18 mouse cellular contexts compared by ENCODE assay signal in genomic region chr1:166313637-166314036, GRCm38 (mm10). TPM values are rescaled to one million over a fixed set of nuclear protein-coding genes. Genes with fewer than 3 reads are reported as not detected.
A peak's percentile ranks its signal among the peaks of the same experiment; 100 is the strongest.
DNase-seq lines count a peak whose midpoint lies in the region; ATAC-seq and TF ChIP-seq lines count a peak whose summit lies in the region.
"Had no signal": no experiment of that assay in that cellular context is flagged by ENCODE, and none has a peak within 500 bp of the region (broad histone marks: within the 10 kb centered on the region; RNA-seq: fewer than 3 reads in every experiment).

No protein-coding gene starts in this region.

- no peak overlapping the region for H3K4me2 ChIP-seq in embryonic facial prominence, embryonic 14.5 days (ENCODE audit: low read depth, low read length)
- H3K4me2 ChIP-seq: embryonic facial prominence, embryonic 13.5 days; hindbrain, embryonic 12.5 days; limb, embryonic 12.5 days; neural tube, embryonic 13.5 days had no signal

- H3K4me3 ChIP-seq in embryonic facial prominence, embryonic 14.5 days (ENCODE audit: low read depth, low read length): no peak overlapping the region
- no peak overlapping the region for H3K4me3 ChIP-seq in embryonic facial prominence, embryonic 10.5 days
- H3K4me3 ChIP-seq in cortical plate, adult 2 months (ENCODE audit: insufficient read depth, low read length): no peak overlapping the region
- H3K4me3 ChIP-seq: embryonic facial prominence, embryonic 13.5 days; forebrain, embryonic 10.5 days; hindbrain, embryonic 12.5 days; limb, embryonic 12.5 days; neural tube, embryonic 13.5 days had no signal

- DNase-seq in embryonic facial prominence, embryonic 14.5 days (ENCODE audit: low spot score): peak; percentile 14
- no peak for DNase-seq in embryonic facial prominence, embryonic 10.5 days (ENCODE audit: low spot score)
- peak; percentile 37 to 52 for DNase-seq in left cerebral cortex, postnatal 14 days (ENCODE audit: low spot score in 2 of 2)
- no peak for DNase-seq in left cerebral cortex, adult 11 months (ENCODE audit: low spot score)
- peak; percentile 95 for DNase-seq in brain, adult 2 months (ENCODE audit: low read depth, low spot score)
- no peak for DNase-seq in retina, postnatal 1 day
- DNase-seq: heart, adult 18-20 months; thymus, postnatal 36 days had no signal

- H3K27me3 ChIP-seq in embryonic facial prominence, embryonic 14.5 days (replicated peaks; ENCODE audit: control insufficient read depth, insufficient read depth, low read length): peaks cover 20% of the 10 kb centered on the region
- H3K27me3 ChIP-seq in embryonic facial prominence, embryonic 10.5 days (replicated peaks; ENCODE audit: low read depth, poor library complexity, severe bottlenecking): peaks cover 34% of the 10 kb centered on the region
- H3K27me3 ChIP-seq: neural tube, embryonic 13.5 days; Patski had no signal

- H3K27ac ChIP-seq in embryonic facial prominence, embryonic 14.5 days (replicated peaks; ENCODE audit: low read depth, low read length): no peak overlapping the region
- H3K27ac ChIP-seq in embryonic facial prominence, embryonic 10.5 days (replicated peaks): no peak overlapping the region
- peak overlapping the region; percentile 51 for H3K27ac ChIP-seq in cortical plate, adult 2 months (ENCODE audit: insufficient read depth, low read length)
- H3K27ac ChIP-seq: embryonic facial prominence, embryonic 13.5 days; forebrain, embryonic 10.5 days; hindbrain, embryonic 12.5 days; limb, embryonic 12.5 days; liver, embryonic 14.5 days; neural tube, embryonic 13.5 days had no signal

- no peaks in the 10 kb centered on the region for H3K36me3 ChIP-seq in embryonic facial prominence, embryonic 14.5 days (ENCODE audit: control insufficient read depth, insufficient read depth, low read length)
- H3K36me3 ChIP-seq in embryonic facial prominence, embryonic 10.5 days (replicated peaks): peaks cover 2% of the 10 kb centered on the region
- H3K36me3 ChIP-seq: embryonic facial prominence, embryonic 13.5 days; hindbrain, embryonic 12.5 days; limb, embryonic 12.5 days; neural tube, embryonic 13.5 days had no signal

- no peak for TF ChIP-seq POLR2A in cortical plate, adult 2 months (IDR thresholded peaks at IDR 0.05; ENCODE audit: extremely low read depth, insufficient read depth, low read length)

- peak; percentile 41; the same call in 1 of the 2 replicates for ATAC-seq in embryonic facial prominence, embryonic 14.5 days (ENCODE audit: low read depth)
- ATAC-seq: lung, postnatal 0 days; Patski had no signal

- no peak overlapping the region for H3K9ac ChIP-seq in embryonic facial prominence, embryonic 14.5 days (ENCODE audit: low read depth, low read length)
- H3K9ac ChIP-seq: embryonic facial prominence, embryonic 13.5 days; hindbrain, embryonic 12.5 days; limb, embryonic 12.5 days; liver, embryonic 14.5 days; neural tube, embryonic 13.5 days had no signal

- intact Hi-C loops in left cerebral cortex, postnatal 14 days (cut with DNase I): no loop called here

- H3K9me3 ChIP-seq in embryonic facial prominence, embryonic 14.5 days (ENCODE audit: control insufficient read depth, low read length): no peaks in the 10 kb centered on the region
- no peaks in the 10 kb centered on the region for H3K9me3 ChIP-seq in embryonic facial prominence, embryonic 10.5 days
- H3K9me3 ChIP-seq: embryonic facial prominence, embryonic 13.5 days; forebrain, embryonic 10.5 days; hindbrain, embryonic 12.5 days; limb, embryonic 12.5 days; neural tube, embryonic 13.5 days had no signal

- 70% methylated on average over 1 of the region's 1 CpGs for WGBS in embryonic facial prominence, embryonic 14.5 days
- WGBS in embryonic facial prominence, embryonic 10.5 days: 58% methylated on average over 1 of the region's 1 CpGs

- no peak for TF ChIP-seq CTCF in cortical plate, adult 2 months (IDR thresholded peaks at IDR 0.05; ENCODE audit: extremely low read depth, insufficient read depth, low read length)

- peaks cover 6% of the 10 kb centered on the region; the same call in 1 of the 2 replicates for H3K4me1 ChIP-seq in embryonic facial prominence, embryonic 14.5 days (ENCODE audit: control insufficient read depth, insufficient read depth, low read length)
- peaks cover 12% of the 10 kb centered on the region for H3K4me1 ChIP-seq in embryonic facial prominence, embryonic 10.5 days
- H3K4me1 ChIP-seq in cortical plate, adult 2 months (ENCODE audit: control insufficient read depth, insufficient read depth, low read length): peaks cover 4% of the 10 kb centered on the region

RNA-seq across cellular contexts. Expression of gene Ildr2, which starts 59.7 kb away (rescaled TPM):
- polyA plus RNA-seq in embryonic facial prominence, embryonic 14.5 days (2014; fragmentation: Nextera tagmentation; extraction: Ambion mirVana): 1.4 and 1.8 TPM in 2 replicates
- 1.8 and 3.3 TPM in 2 replicates for polyA plus RNA-seq in embryonic facial prominence, embryonic 10.5 days (2016; fragmentation: Nextera tagmentation; extraction: Ambion mirVana)
- 100 to 1,000 TPM; 146 to 166 TPM for total RNA-seq in left cerebral cortex, postnatal 14 days (2021)
- 27.8 and 28.9 TPM in 2 replicates for polyA plus RNA-seq in cortical plate, adult 2 months (2012; rRNA removed)
- total RNA-seq: megakaryocyte-erythroid progenitor cell, adult 5-6 weeks had no signal

Comparison
In these comparisons a context has a peak if more than half of its experiments do, and no peak if none do; other contexts are left out.
1. DNase-seq: peak in embryonic facial prominence, embryonic 14.5 days (single experiment), left cerebral cortex, postnatal 14 days (2 of 2) and brain, adult 2 months (single experiment); none in embryonic facial prominence, embryonic 10.5 days (single experiment), left cerebral cortex, adult 11 months (single experiment) and retina, postnatal 1 day (single experiment).